Mouse (Mus musculus) heart, embryonic 10.5 days (tissue): ENCODE measurements around the gene Bet1l. TPM values are rescaled to one million over a fixed set of nuclear protein-coding genes. Genes with fewer than 3 reads are reported as not detected.

Experiments
- DNase-seq: peaks from one replicate; pipeline ENCODE4 v3.0.0-alpha.2; 2017; ENCODE audit warnings: low spot score
- H3K27ac ChIP-seq: fragments of 300-500 bp; sonication (generic); 2 replicates; pipeline ENCODE4 v1.5.1; 2016; ENCODE audit warnings: mild to moderate bottlenecking
- H3K27me3 ChIP-seq: fragments of 300-500 bp; sonication (generic); 2 replicates; pipeline ENCODE4 v1.6.1; 2016; ENCODE audit warnings: mild to moderate bottlenecking; ENCODE audit not compliant: poor library complexity, insufficient read depth, severe bottlenecking
- H3K36me3 ChIP-seq: fragments of 300-500 bp; sonication (generic); 2 replicates; pipeline ENCODE4 v1.6.1; 2016; ENCODE audit warnings: mild to moderate bottlenecking, moderate library complexity
- H3K4me1 ChIP-seq: fragments of 300-500 bp; sonication (generic); 2 replicates; pipeline ENCODE4 v1.6.1; 2016; ENCODE audit warnings: mild to moderate bottlenecking
- H3K4me3 ChIP-seq: fragments of 300-500 bp; sonication (generic); 2 replicates; pipeline ENCODE4 v1.5.1; 2016; ENCODE audit warnings: mild to moderate bottlenecking, moderate library complexity
- H3K9me3 ChIP-seq: fragments of 300-500 bp; sonication (generic); 2 replicates; pipeline ENCODE4 v1.6.1; 2016; ENCODE audit warnings: mild to moderate bottlenecking, moderate library complexity
- WGBS: fragments of 180-500 bp; shearing (Covaris S2); methylation state at CpG from one replicate; pipeline ENCODE4 v1.1.7; 2016; 5-methylcytosine and 5-hydroxymethylcytosine counted together
- polyA plus RNA-seq: library from polyadenylated mRNA; unstranded; fragments of >200 nt; fragmentation: Nextera tagmentation; extraction: Ambion mirVana; gene quantifications from 2 replicates; pipeline ENCODE4 v1.2.1, GENCODE M21; 2016

The Bet1l gene
- polyA plus RNA-seq, 1 experiment from 2014 or later: 31.4 TPM

GRCm38 (mm10) chr7:140881696-140882468 lies 24.5 kb upstream of the Bet1l start, which contains the start of the genes Psmd13 and Sirt3:
Gene Psmd13, plus strand, starts transcription at chr7:140881968.
Gene Sirt3, minus strand, starts transcription at chr7:140882309.
- H3K4me3 ChIP-seq: peak within 1 kb of the TSS; percentile 98
- H3K27ac ChIP-seq: peak within 1 kb of the TSS; percentile 92
- H3K27me3 ChIP-seq: no peaks in the 10 kb centered on the region
- DNase-seq: peak; percentile 97
- H3K9me3 ChIP-seq: no peaks in the 10 kb centered on the region
- under 1% methylated on average over 59 of the region's 59 CpGs for WGBS
- H3K4me1 ChIP-seq: peaks cover 9% of the 10 kb centered on the region
- peaks cover 31% of the 10 kb centered on the region for H3K36me3 ChIP-seq

GRCm38 (mm10) chr7:140880865-140881515 lies 23.6 kb upstream of the Bet1l start:
- no peak for DNase-seq
- Histone ChIP-seq H3K27ac (peak overlapping the region; percentile 92), H3K9me3 (no peaks in the 10 kb centered on the region), H3K4me1 (peaks cover 9% of the 10 kb centered on the region), H3K4me3 (peak overlapping the region; percentile 98), H3K27me3 (no peaks in the 10 kb centered on the region), H3K36me3 (peaks cover 31% of the 10 kb centered on the region)
- WGBS: 17% methylated on average over 8 of the region's 8 CpGs

- DNase-seq: no peak
- no peaks in the 10 kb centered on the region for H3K9me3 ChIP-seq
- H3K27me3 ChIP-seq: no peaks in the 10 kb centered on the region
- 0 out of 2 replicates have a peak overlapping the region, but pooled peaks have one; percentile 98 for H3K4me3 ChIP-seq
- 87% methylated on average over 3 of the region's 3 CpGs for WGBS
- no peak overlapping the region for H3K27ac ChIP-seq
- peaks cover 9% of the 10 kb centered on the region for H3K4me1 ChIP-seq
- peaks cover 35% of the 10 kb centered on the region for H3K36me3 ChIP-seq
Observed at GRCm38 (mm10) chr7:140880419-140880818, 23.0 kb upstream of the Bet1l start.

GRCm38 (mm10) chr7:140879355-140879754 lies 22.0 kb upstream of the Bet1l start:
- Histone ChIP-seq H3K36me3 (peaks cover 45% of the 10 kb centered on the region), H3K27ac (no peak overlapping the region), H3K9me3 (no peaks in the 10 kb centered on the region), H3K4me3 (no peak overlapping the region), H3K4me1 (peaks cover 9% of the 10 kb centered on the region), H3K27me3 (no peaks in the 10 kb centered on the region)
- 82% methylated on average over 7 of the region's 7 CpGs for WGBS
- no peak for DNase-seq

GRCm38 (mm10) chr7:140877364-140877763 lies 20.0 kb upstream of the Bet1l start:
- no peak overlapping the region for H3K4me3 ChIP-seq
- peaks cover 46% of the 10 kb centered on the region for H3K36me3 ChIP-seq
- H3K4me1 ChIP-seq: peaks cover 3% of the 10 kb centered on the region; the same call in 1 of the 2 replicates
- no peaks in the 10 kb centered on the region for H3K9me3 ChIP-seq
- H3K27ac ChIP-seq: no peak overlapping the region
- 85% methylated on average over 6 of the region's 6 CpGs for WGBS
- DNase-seq: no peak
- no peaks in the 10 kb centered on the region for H3K27me3 ChIP-seq

GRCm38 (mm10) chr7:140874224-140874623 lies 16.8 kb upstream of the Bet1l start:
- H3K4me1 ChIP-seq: no peaks in the 10 kb centered on the region
- DNase-seq: no peak
- peaks cover 50% of the 10 kb centered on the region for H3K36me3 ChIP-seq
- 92% methylated on average over 4 of the region's 4 CpGs for WGBS
- H3K9me3 ChIP-seq: no peaks in the 10 kb centered on the region
- H3K27me3 ChIP-seq: no peaks in the 10 kb centered on the region
- no peak overlapping the region for H3K27ac ChIP-seq
- no peak overlapping the region for H3K4me3 ChIP-seq

- H3K27me3 ChIP-seq: no peaks in the 10 kb centered on the region
- 86% methylated on average over 12 of the region's 12 CpGs for WGBS
- no peak for DNase-seq
- H3K27ac ChIP-seq: no peak overlapping the region
- no peaks in the 10 kb centered on the region for H3K9me3 ChIP-seq
- peaks cover 78% of the 10 kb centered on the region for H3K36me3 ChIP-seq
- no peak overlapping the region for H3K4me3 ChIP-seq
- H3K4me1 ChIP-seq: no peaks in the 10 kb centered on the region
Observed at GRCm38 (mm10) chr7:140864761-140865160, 7.4 kb upstream of the Bet1l start.

GRCm38 (mm10) chr7:140860728-140861127 lies 3.4 kb upstream of the Bet1l start:
- Histone ChIP-seq H3K36me3 (peaks cover 71% of the 10 kb centered on the region), H3K27me3 (no peaks in the 10 kb centered on the region), H3K27ac (no peak overlapping the region), H3K4me1 (peaks cover 21% of the 10 kb centered on the region), H3K4me3 (no peak overlapping the region), H3K9me3 (no peaks in the 10 kb centered on the region)
- no peak for DNase-seq
- WGBS: 86% methylated on average over 5 of the region's 5 CpGs

- no peaks in the 10 kb centered on the region for H3K27me3 ChIP-seq
- DNase-seq: no peak
- H3K36me3 ChIP-seq: peaks cover 67% of the 10 kb centered on the region
- H3K27ac ChIP-seq: no peak overlapping the region
- no peaks in the 10 kb centered on the region for H3K9me3 ChIP-seq
- no peak overlapping the region for H3K4me3 ChIP-seq
- H3K4me1 ChIP-seq: peaks cover 28% of the 10 kb centered on the region
- WGBS: 83% methylated on average over 6 of the region's 6 CpGs
Observed at GRCm38 (mm10) chr7:140859997-140860396, 2.6 kb upstream of the Bet1l start.

GRCm38 (mm10) chr7:140858746-140859145 lies 1.4 kb upstream of the Bet1l start:
- Histone ChIP-seq H3K4me1 (peaks cover 34% of the 10 kb centered on the region), H3K27ac (peak overlapping the region; percentile 91; the same call in 1 of the 2 replicates), H3K9me3 (no peaks in the 10 kb centered on the region), H3K4me3 (0 out of 2 replicates have a peak overlapping the region, but pooled peaks have one; percentile 83), H3K36me3 (peaks cover 66% of the 10 kb centered on the region), H3K27me3 (no peaks in the 10 kb centered on the region)
- WGBS: 89% methylated on average over 8 of the region's 8 CpGs
- DNase-seq: no peak

- no peaks in the 10 kb centered on the region for H3K9me3 ChIP-seq
- peak; percentile 95 for DNase-seq
- no peaks in the 10 kb centered on the region for H3K27me3 ChIP-seq
- peaks cover 66% of the 10 kb centered on the region for H3K36me3 ChIP-seq
- H3K4me1 ChIP-seq: peaks cover 34% of the 10 kb centered on the region
- H3K4me3 ChIP-seq: peak within 1 kb of the TSS; percentile 83
- WGBS: under 1% methylated on average over 49 of the region's 50 CpGs
- peak within 1 kb of the TSS; percentile 91 for H3K27ac ChIP-seq
Observed at GRCm38 (mm10) chr7:140856785-140857549, 410 bp downstream of the Bet1l start, which contains the start of gene Ric8a. Gene Ric8a, plus strand, starts transcription at chr7:140856957.

GRCm38 (mm10) chr7:140855860-140856784 lies 1.3 kb downstream of the Bet1l start, which contains the start of gene Gm45785:
Gene Gm45785, minus strand, starts transcription at chr7:140856331.
- DNase-seq: peak; percentile 97
- H3K36me3 ChIP-seq: peaks cover 65% of the 10 kb centered on the region
- peaks cover 34% of the 10 kb centered on the region for H3K4me1 ChIP-seq
- WGBS: under 1% methylated on average over 51 of the region's 51 CpGs
- peak within 1 kb of the TSS; percentile 83 for H3K4me3 ChIP-seq
- H3K27me3 ChIP-seq: no peaks in the 10 kb centered on the region
- no peaks in the 10 kb centered on the region for H3K9me3 ChIP-seq
- peak within 1 kb of the TSS; percentile 91 for H3K27ac ChIP-seq
